27 mouse cellular contexts compared by ENCODE assay signal in genomic region chr1:136247393-136247792, GRCm38 (mm10). TPM values are rescaled to one million over a fixed set of nuclear protein-coding genes. Genes with fewer than 3 reads are reported as not detected.
DNase-seq lines count a peak whose midpoint lies in the region; ATAC-seq lines count a peak whose summit lies in the region.
"Had no signal": no experiment of that assay in that cellular context is flagged by ENCODE, and none has a peak within 500 bp of the region (broad histone marks: within the 10 kb centered on the region; RNA-seq: fewer than 3 reads in every experiment).

No protein-coding gene starts in this region.

- peak; percentile 48 for ATAC-seq in common myeloid progenitor, adult 5-6 weeks (replicated peaks; ENCODE audit: low read depth, poor library complexity, severe bottlenecking)
- ATAC-seq in megakaryocyte progenitor cell, adult 5-6 weeks (replicated peaks; ENCODE audit: poor library complexity): peak; percentile 53
- ATAC-seq in erythroid progenitor cell, adult 5-6 weeks (replicated peaks; ENCODE audit: low FRiP score, poor library complexity, severe bottlenecking): no peak
- ATAC-seq: forebrain, postnatal 0 days; inflammation-experienced regulatory T-cells, adult 6 months; liver, embryonic 12.5 days; midbrain, embryonic 16.5 days had no signal

- DNase-seq in urinary bladder, adult 2 months (ENCODE audit: low spot score): peak; percentile 51
- no peak for DNase-seq in urinary bladder, postnatal 4 days (ENCODE audit: low spot score in 2 of 2)
- peak; percentile 40 to 67 for DNase-seq in urinary bladder, postnatal 36 days (ENCODE audit: low spot score in 2 of 2)
- DNase-seq in gastrocnemius, postnatal 25 days: no peak
- DNase-seq: adrenal gland, postnatal 25 days; cerebellum, adult 8-10 months; cerebellum, postnatal 36 days; forebrain, postnatal 0 days; kidney, adult 18-20 months; kidney, postnatal 4 days; lung, adult 2 months; lung, postnatal 14 days; right cerebral cortex, postnatal 14 days had no signal

RNA-seq across cellular contexts. Expression of gene Gpr25, which starts 13.3 kb away (rescaled TPM):
- 0.06 and 0.10 TPM in 2 replicates for polyA plus RNA-seq in urinary bladder, adult 2 months (2012; rRNA removed)
- not detected in 2 replicates for total RNA-seq in common myeloid progenitor, adult 5-6 weeks (2017)
- total RNA-seq in megakaryocyte progenitor cell, adult 5-6 weeks (2015): not detected in 2 replicates
- not detected in 2 replicates for total RNA-seq in megakaryocyte progenitor cell, adult 5-6 weeks (2017)
- total RNA-seq in erythroid progenitor cell, adult 5-6 weeks (2015; ENCODE audit: low replicate concordance): not detected in 2 replicates
- total RNA-seq in erythroid progenitor cell, adult 5-6 weeks (2017; ENCODE audit: low replicate concordance): not detected in 2 replicates
- not detected for total RNA-seq in gastrocnemius, postnatal 25 days (2021)
- total RNA-seq: adrenal gland, postnatal 25 days; heart, postnatal 25 days had no signal
- polyA plus RNA-seq: embryonic facial prominence, embryonic 10.5 days; forebrain, embryonic 10.5 days; gonadal fat pad, adult 2 months; heart, embryonic 11.5 days; inflammation-experienced regulatory T-cells, adult 6 months; kidney, embryonic 16.5 days; limb, embryonic 12.5 days; liver, embryonic 12.5 days had no signal

RNA-seq across cellular contexts. Expression of gene Inava, which starts 13.3 kb away (rescaled TPM):
- 22.4 and 24.3 TPM in 2 replicates for polyA plus RNA-seq in urinary bladder, adult 2 months (2012; rRNA removed)
- not detected in 2 replicates for total RNA-seq in common myeloid progenitor, adult 5-6 weeks (2017)
- total RNA-seq in megakaryocyte progenitor cell, adult 5-6 weeks (2015): not detected in 2 replicates
- total RNA-seq in megakaryocyte progenitor cell, adult 5-6 weeks (2017): not detected in 2 replicates
- total RNA-seq in erythroid progenitor cell, adult 5-6 weeks (2015; ENCODE audit: low replicate concordance): not detected in 2 replicates
- not detected in 2 replicates for total RNA-seq in erythroid progenitor cell, adult 5-6 weeks (2017; ENCODE audit: low replicate concordance)
- not detected for total RNA-seq in gastrocnemius, postnatal 25 days (2021)
- total RNA-seq: adrenal gland, postnatal 25 days; heart, postnatal 25 days had no signal

RNA-seq across cellular contexts. Expression of gene Mroh3, which starts 34.8 kb away (rescaled TPM):
- 2.0 and 3.1 TPM in 2 replicates for polyA plus RNA-seq in urinary bladder, adult 2 months (2012; rRNA removed)
- not detected in 2 replicates for total RNA-seq in common myeloid progenitor, adult 5-6 weeks (2017)
- total RNA-seq in megakaryocyte progenitor cell, adult 5-6 weeks (2015): not detected in 2 replicates
- not detected in 2 replicates for total RNA-seq in megakaryocyte progenitor cell, adult 5-6 weeks (2017)
- total RNA-seq in erythroid progenitor cell, adult 5-6 weeks (2015; ENCODE audit: low replicate concordance): not detected in 2 replicates
- total RNA-seq in erythroid progenitor cell, adult 5-6 weeks (2017; ENCODE audit: low replicate concordance): not detected in 2 replicates
- not detected for total RNA-seq in gastrocnemius, postnatal 25 days (2021)
- total RNA-seq: adrenal gland, postnatal 25 days; forebrain, postnatal 0 days; heart, postnatal 25 days had no signal
- polyA plus RNA-seq: forebrain, postnatal 0 days; heart, embryonic 11.5 days; hindbrain, embryonic 13.5 days; inflammation-experienced regulatory T-cells, adult 6 months; liver, embryonic 12.5 days; midbrain, embryonic 16.5 days had no signal

Comparison
In these comparisons a context has a peak if more than half of its experiments do, and no peak if none do; other contexts are left out.
1. DNase-seq: peak in urinary bladder, adult 2 months (single experiment) and urinary bladder, postnatal 36 days (2 of 2); none in urinary bladder, postnatal 4 days (0 of 2) and gastrocnemius, postnatal 25 days (single experiment).